Mouse (Mus musculus) embryonic facial prominence, embryonic 12.5 days (tissue): ENCODE data around the gene Golph3. TPM values are rescaled to one million over a fixed set of nuclear protein-coding genes. Genes with fewer than 3 reads are reported as not detected.
"Not testable (repeated sequence)": the region's sequence is repeated elsewhere in the genome, so short reads cannot be mapped to it uniquely, and the experiment has no call there.

Experiments used
- ATAC-seq: fragments of 200-750 bp; cut with Nextera tagmentation; 2 replicates; pipeline ENCODE4 v1.8.0; 2017; ENCODE audit not compliant: insufficient number of reproducible peaks, insufficient read depth, low FRiP score, low TSS enrichment
- H3K27ac ChIP-seq: fragments of 300-500 bp; sonication (generic); 2 replicates; pipeline ENCODE4 v1.5.1; 2016; ENCODE audit warnings: mild to moderate bottlenecking
- H3K27me3 ChIP-seq: fragments of 300-500 bp; sonication (generic); 2 replicates; pipeline ENCODE4 v1.6.1; 2016; ENCODE audit warnings: mild to moderate bottlenecking, moderate library complexity
- H3K36me3 ChIP-seq: fragments of 300-500 bp; sonication (generic); 2 replicates; pipeline ENCODE4 v1.6.1; 2016; ENCODE audit warnings: mild to moderate bottlenecking
- H3K4me1 ChIP-seq: fragments of 300-500 bp; sonication (generic); 2 replicates; pipeline ENCODE4 v1.6.1; 2016
- H3K4me2 ChIP-seq: fragments of 300-500 bp; sonication (generic); replicated peaks from 2 replicates; pipeline ENCODE4 v1.6.1; 2016; ENCODE audit warnings: mild to moderate bottlenecking, moderate library complexity
- H3K4me3 ChIP-seq: fragments of 300-500 bp; sonication (generic); 2 replicates; pipeline ENCODE4 v1.5.1; 2016; ENCODE audit warnings: mild to moderate bottlenecking
- H3K9ac ChIP-seq: fragments of 300-500 bp; sonication (generic); 2 replicates; pipeline ENCODE4 v1.6.1; 2016; ENCODE audit warnings: mild to moderate bottlenecking, moderate library complexity
- H3K9me3 ChIP-seq: fragments of 300-500 bp; sonication (generic); 2 replicates; pipeline ENCODE4 v1.6.1; 2016; ENCODE audit warnings: mild to moderate bottlenecking, moderate library complexity
- WGBS: fragments of 180-500 bp; shearing (Covaris S2); methylation state at CpG from one replicate; pipeline ENCODE4 v1.1.7; 2016; 5-methylcytosine and 5-hydroxymethylcytosine counted together
- polyA plus RNA-seq: library from polyadenylated mRNA; unstranded; fragments of >200 nt; fragmentation: Nextera tagmentation; extraction: Ambion mirVana; gene quantifications from 2 replicates; pipeline ENCODE4 v1.2.1, GENCODE M21; 2016

The Golph3 gene
- polyA plus RNA-seq, 1 experiment from 2014 or later, result 104 TPM

DNA sequence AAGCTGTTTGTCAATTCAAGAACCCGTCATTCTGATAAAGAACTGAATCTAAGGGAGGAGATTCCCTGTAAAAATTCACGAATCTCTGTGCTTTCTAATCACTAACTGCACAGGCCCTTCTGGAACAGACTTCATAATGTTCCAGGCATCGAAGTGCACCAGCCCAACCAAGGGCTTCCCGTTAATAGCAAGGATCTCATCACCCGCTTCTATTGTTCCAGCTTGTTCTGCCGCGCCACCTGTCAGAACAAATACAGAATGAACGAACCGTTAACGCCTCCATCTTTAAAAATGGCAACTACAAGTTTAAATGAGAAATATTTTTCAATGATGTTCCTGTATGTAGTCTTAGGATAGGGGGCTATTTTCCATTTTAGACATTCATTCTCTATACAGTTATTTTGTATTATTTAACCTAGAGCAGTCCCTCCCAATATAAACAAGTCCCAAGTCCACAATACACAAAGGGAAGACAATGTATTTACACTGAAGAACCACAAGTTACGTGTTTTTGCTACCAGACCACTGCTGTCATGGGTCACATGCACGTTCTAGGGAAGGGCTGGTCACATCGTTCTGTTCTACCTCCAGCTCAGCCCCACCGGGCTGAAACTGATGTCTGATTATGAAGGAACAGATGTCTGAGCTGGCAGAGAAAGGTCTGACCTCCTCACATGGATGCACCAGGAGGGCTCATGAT, 40.9 kb downstream of the Golph3 start:
- H3K9ac ChIP-seq, result no peak overlapping the region
- H3K4me2 ChIP-seq, result no peak overlapping the region
- no peaks in the 10 kb centered on the region for H3K27me3 ChIP-seq
- 92% methylated on average over 14 of the region's 14 CpGs for WGBS
- H3K4me1 ChIP-seq, result no peaks in the 10 kb centered on the region
- H3K36me3 ChIP-seq, result no peaks in the 10 kb centered on the region; the same call in 1 of the 2 replicates
- ATAC-seq, result no peak
- no peak overlapping the region for H3K4me3 ChIP-seq
- no peaks in the 10 kb centered on the region for H3K9me3 ChIP-seq
- no peak overlapping the region for H3K27ac ChIP-seq

DNA sequence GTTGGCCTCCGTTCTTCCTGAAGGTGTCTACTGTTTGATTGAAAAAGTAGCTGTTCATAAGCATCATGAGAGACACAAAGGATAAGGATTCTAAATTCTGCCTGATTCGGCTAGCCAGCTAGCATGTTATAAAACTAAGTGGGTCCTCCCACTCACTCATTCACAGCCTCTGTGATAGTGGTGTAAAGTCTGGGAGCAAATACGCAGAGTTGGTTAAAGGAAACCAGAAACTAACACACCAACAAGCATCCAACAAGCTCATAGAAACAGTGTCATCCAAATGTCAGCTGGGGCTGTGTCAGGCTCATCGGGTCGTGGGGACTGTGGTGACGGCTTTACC, 41.4 kb downstream of the Golph3 start:
- Histone ChIP-seq H3K4me3 (no peak overlapping the region), H3K9ac (no peak overlapping the region), H3K27me3 (no peaks in the 10 kb centered on the region), H3K4me1 (no peaks in the 10 kb centered on the region), H3K36me3 (no peaks in the 10 kb centered on the region), H3K9me3 (no peaks in the 10 kb centered on the region), H3K4me2 (no peak overlapping the region), H3K27ac (no peak overlapping the region)
- ATAC-seq, result no peak
- WGBS, result 88% methylated on average over 6 of the region's 6 CpGs

DNA sequence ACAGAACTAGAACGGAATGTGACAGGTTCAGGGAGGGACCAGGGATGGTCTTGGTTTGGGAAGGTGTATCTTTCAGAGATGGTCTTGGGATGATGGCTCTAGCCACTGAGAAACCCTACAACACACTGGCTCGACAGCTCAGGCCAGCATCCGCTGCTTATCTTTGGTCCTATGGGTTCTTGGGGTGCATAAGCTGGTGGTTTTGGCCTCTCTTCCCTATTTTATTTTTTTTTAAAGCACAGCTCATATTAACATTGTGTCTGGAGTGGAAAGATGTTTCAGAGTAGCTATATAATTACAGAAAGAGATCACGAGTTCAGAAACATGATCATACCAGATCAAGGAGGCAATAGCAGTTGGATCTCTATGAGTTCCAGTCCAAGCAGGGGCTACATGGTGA, 42.8 kb downstream of the Golph3 start:
- Histone ChIP-seq H3K4me1 (no peaks in the 10 kb centered on the region), H3K4me3 (no peak overlapping the region), H3K9me3 (no peaks in the 10 kb centered on the region), H3K9ac (no peak overlapping the region), H3K27me3 (no peaks in the 10 kb centered on the region), H3K36me3 (no peaks in the 10 kb centered on the region), H3K4me2 (no peak overlapping the region), H3K27ac (no peak overlapping the region)
- WGBS, result 88% methylated on average over 4 of the region's 4 CpGs
- ATAC-seq, result no peak

DNA sequence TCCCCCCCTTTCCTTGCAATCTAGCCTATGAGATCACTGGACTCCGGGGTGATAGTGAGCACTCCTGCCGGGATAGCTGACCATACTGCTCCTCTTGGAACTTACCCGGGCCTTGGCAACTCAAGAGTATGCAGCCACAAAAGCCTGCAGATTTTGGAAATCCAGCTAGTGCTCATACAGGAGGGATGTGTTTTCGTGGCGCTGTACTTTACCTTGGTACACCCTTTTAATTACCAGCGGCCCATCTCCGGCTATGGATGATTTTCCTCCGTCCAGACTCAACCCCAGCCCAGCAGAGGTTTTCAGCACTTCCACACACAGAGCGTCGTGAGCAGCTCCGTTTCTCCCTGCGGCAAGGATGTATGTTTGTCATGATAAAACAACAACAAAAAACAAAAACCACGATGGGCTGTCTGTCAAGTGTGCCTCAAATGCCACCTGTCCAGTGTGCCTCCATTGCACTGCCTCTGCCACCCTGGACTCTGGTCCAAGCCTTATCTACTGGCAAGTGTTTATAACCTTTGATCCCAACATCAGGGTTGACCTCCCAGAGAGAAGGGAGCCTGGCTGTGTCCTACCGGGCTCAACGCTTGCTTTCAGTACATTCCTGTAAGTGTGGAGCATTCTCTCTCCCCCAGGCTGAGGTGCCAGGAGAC, 44.3 kb downstream of the Golph3 start:
- Histone ChIP-seq H3K4me3 (no peak overlapping the region), H3K9ac (no peak overlapping the region), H3K4me2 (no peak overlapping the region), H3K27me3 (no peaks in the 10 kb centered on the region), H3K27ac (no peak overlapping the region), H3K9me3 (no peaks in the 10 kb centered on the region), H3K4me1 (no peaks in the 10 kb centered on the region), H3K36me3 (no peaks in the 10 kb centered on the region)
- WGBS, result 76% methylated on average over 15 of the region's 15 CpGs
- no peak for ATAC-seq

DNA sequence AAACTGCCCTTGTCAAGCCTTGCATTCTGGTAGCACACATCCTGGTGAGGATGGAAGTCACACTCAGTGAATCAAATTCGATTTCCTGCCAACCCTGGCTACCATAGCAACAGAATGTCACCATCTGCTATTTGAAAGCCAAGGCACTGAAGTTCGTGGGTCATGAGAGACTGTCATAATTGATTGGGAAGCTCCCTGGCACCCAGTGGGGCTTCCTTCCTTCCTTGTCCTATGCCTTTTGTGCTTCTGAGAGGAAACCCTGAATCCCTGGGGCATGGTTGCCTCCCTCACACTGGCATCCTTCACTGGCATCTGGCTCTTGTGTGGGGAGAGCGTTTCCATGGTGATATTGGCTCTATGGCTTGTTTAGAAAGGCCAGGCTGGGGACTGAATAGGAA, 44.8 kb downstream of the Golph3 start:
- no peak overlapping the region for H3K4me2 ChIP-seq
- no peak overlapping the region for H3K9ac ChIP-seq
- H3K4me1 ChIP-seq, result no peaks in the 10 kb centered on the region
- H3K36me3 ChIP-seq, result no peaks in the 10 kb centered on the region
- ATAC-seq, result no peak
- no peaks in the 10 kb centered on the region for H3K9me3 ChIP-seq
- H3K27me3 ChIP-seq, result no peaks in the 10 kb centered on the region
- H3K4me3 ChIP-seq, result no peak overlapping the region
- WGBS, result 37% methylated on average over 3 of the region's 3 CpGs
- no peak overlapping the region for H3K27ac ChIP-seq

DNA sequence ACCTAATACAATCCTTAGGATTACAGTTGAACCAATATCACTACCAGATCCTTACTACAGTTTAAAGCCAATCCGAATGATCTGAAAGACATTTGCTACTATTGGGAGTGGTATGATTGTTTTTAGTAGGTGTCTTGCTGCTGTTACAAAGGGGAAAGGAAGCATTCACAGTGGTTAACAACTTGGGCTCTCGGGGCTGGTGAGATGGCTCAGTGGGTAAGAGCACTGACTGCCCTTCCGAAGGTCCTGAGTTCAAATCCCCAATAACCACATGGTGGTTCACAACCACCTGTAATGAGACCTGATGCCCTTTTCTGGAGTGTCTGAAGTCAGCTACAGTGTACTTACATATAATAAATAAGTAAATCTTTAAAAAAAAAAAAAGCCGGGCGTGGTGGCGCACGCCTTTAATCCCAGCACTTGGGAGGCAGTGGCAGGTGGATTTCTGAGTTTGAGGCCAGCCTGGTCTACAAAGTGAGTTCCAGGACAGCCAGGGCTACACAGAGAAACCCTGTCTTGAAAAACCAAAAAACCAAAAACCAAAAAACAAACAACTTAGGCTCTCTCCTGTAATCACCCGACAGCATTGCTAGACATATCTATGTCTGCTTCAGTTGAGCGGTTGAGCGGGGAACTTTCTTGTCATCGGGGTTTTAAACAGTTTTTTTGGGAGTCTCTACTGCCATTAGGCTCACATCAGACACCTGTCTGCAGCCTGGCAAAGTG, 45.5 kb downstream of the Golph3 start:
- not testable (repeated sequence) for ATAC-seq, H3K27me3 ChIP-seq, H3K27ac ChIP-seq, H3K36me3 ChIP-seq, H3K4me3 ChIP-seq, H3K4me1 ChIP-seq, H3K9me3 ChIP-seq, H3K9ac ChIP-seq, H3K4me2 ChIP-seq
- WGBS, result 93% methylated on average over 11 of the region's 11 CpGs

DNA sequence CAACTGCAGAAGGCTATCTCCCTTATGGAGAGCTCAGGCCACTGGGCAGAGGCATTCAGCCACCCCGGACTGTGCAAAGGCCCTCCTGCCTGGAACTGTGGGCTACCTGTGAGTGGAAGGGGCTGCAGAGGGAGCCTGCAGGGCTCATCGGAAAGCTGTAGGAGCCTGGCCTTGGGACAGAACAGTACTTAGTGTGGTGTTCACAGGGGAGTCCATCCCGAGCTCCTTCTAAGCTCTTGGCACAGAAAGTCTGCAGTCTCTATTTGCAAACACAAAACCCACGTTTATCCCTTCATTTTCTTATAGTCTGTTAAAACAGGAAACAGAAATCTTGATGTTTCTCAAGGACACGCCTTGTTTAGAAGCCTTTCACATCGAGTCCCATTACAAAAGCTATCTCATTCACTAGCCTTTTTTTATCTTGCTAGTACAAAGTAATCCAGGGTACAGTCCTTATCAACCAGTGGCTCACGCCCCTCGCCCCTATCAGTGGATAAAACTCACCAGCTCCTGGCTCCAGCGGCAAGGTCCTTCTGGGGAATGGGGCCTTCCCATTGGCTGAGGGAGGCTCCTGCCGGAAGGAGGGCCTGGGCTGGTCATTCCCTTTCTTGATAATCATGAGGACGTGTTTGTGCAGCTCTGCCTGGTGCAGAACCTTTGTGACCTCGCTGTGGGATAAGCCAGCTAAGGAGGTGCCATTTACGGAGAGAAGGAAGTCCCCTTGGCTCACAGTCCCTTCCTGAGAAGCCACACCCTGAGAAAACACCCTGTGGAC, 46.2 kb downstream of the Golph3 start:
- Histone ChIP-seq H3K27ac (no peak overlapping the region), H3K4me1 (no peaks in the 10 kb centered on the region), H3K36me3 (0 out of 2 replicates have a peak, but pooled peaks cover 4% of the 10 kb centered on the region), H3K4me2 (no peak overlapping the region), H3K4me3 (no peak overlapping the region), H3K9me3 (no peaks in the 10 kb centered on the region), H3K27me3 (no peaks in the 10 kb centered on the region), H3K9ac (no peak overlapping the region)
- WGBS, result 57% methylated on average over 13 of the region's 13 CpGs
- no peak for ATAC-seq

DNA sequence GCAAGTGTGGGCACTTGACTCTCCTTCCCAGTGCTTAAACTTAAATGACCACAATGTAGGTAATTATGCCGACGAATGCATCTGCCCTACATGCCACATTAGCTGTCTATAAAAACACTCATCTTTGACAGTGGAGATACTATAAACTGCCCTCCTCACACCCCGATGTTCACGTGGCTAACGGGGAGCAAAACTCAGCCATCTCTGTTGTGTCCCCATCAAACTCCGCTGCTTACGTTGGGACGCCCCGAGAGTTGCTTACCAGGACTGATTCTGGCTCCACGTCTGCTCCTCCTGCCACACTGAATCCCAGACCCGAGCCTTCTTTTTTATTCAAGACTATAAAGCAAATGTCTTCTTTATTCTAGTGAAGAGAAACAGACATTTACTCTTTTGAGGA, 47.1 kb downstream of the Golph3 start:
- Histone ChIP-seq H3K4me1 (no peaks in the 10 kb centered on the region), H3K36me3 (0 out of 2 replicates have a peak, but pooled peaks cover 4% of the 10 kb centered on the region), H3K4me3 (no peak overlapping the region), H3K9me3 (no peaks in the 10 kb centered on the region), H3K27me3 (no peaks in the 10 kb centered on the region), H3K27ac (no peak overlapping the region), H3K4me2 (no peak overlapping the region), H3K9ac (no peak overlapping the region)
- no peak for ATAC-seq
- WGBS, result 87% methylated on average over 11 of the region's 11 CpGs

DNA sequence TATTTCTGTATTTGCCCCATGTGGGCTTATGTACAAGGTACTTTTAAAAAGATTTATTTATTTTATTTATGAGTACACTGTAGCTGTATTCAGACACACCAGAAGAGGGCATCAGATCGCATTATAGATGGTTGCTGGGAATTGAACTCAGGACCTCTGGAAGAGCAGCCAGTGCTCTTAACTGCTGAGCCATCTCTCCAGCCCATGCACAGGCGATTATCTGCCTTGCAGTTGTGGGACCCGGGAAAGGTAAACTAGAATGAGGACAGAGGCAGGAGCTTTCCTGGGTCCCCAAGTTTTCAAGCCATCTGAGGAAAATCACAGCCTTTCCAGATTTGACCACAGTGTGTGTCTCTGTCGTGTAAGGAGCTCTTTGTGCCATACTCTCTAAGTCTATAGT, 47.6 kb downstream of the Golph3 start:
- H3K4me1 ChIP-seq, result no peaks in the 10 kb centered on the region
- no peaks in the 10 kb centered on the region for H3K9me3 ChIP-seq
- WGBS, result 86% methylated on average over 4 of the region's 4 CpGs
- H3K4me2 ChIP-seq, result no peak overlapping the region
- 0 out of 2 replicates have a peak, but pooled peaks cover 4% of the 10 kb centered on the region for H3K36me3 ChIP-seq
- H3K27ac ChIP-seq, result no peak overlapping the region
- H3K9ac ChIP-seq, result no peak overlapping the region
- ATAC-seq, result no peak
- no peak overlapping the region for H3K4me3 ChIP-seq
- no peaks in the 10 kb centered on the region for H3K27me3 ChIP-seq

DNA sequence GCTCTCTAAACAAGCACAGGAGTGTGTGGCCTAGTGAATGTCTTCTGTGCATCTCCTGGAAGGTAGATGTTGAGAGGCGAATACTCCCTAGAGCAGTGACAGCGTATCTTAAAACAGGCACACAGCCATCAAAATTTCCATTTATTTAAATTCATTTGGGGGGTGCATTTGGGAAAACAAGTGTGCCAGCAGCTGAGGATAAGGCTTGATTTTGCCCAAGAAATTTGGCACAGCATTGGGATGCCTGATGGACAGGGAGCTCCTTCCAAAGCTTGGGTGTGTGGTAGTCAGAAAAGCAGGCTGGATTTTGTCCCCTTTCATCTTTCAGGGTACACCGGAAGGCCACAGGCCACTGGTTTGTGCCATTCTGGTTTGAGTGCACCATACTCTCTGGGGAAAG, 48.8 kb downstream of the Golph3 start:
- ATAC-seq, result no peak
- Histone ChIP-seq H3K9me3 (no peaks in the 10 kb centered on the region), H3K4me3 (no peak overlapping the region), H3K4me1 (no peaks in the 10 kb centered on the region), H3K4me2 (no peak overlapping the region), H3K27ac (no peak overlapping the region), H3K9ac (no peak overlapping the region), H3K36me3 (0 out of 2 replicates have a peak, but pooled peaks cover 4% of the 10 kb centered on the region), H3K27me3 (0 out of 2 replicates have a peak, but pooled peaks cover 4% of the 10 kb centered on the region)
- WGBS, result 96% methylated on average over 3 of the region's 3 CpGs

DNA sequence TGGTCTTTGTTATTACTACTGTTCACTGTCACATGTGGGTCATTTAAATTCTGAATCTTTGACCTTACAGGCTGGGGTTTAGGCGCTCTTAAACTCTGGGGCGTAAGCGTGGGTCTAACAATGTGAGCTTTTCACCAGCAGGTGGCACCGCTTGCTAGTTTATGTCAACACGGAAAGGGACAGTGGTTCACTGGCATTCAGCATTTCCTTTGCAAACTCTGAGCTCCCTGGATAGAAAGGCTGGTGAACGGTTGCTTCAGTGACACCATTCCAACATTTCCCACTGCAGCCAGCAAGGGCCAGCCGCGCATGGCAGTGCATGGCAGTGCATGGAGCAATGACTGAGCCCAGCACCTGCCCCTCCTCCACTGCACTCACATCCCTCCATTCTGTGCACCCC, 49.9 kb downstream of the Golph3 start:
- Histone ChIP-seq H3K36me3 (0 out of 2 replicates have a peak, but pooled peaks cover 4% of the 10 kb centered on the region), H3K27me3 (0 out of 2 replicates have a peak, but pooled peaks cover 4% of the 10 kb centered on the region), H3K4me3 (no peak overlapping the region), H3K27ac (no peak overlapping the region), H3K9ac (no peak overlapping the region), H3K9me3 (no peaks in the 10 kb centered on the region), H3K4me1 (peaks cover 3% of the 10 kb centered on the region; the same call in 1 of the 2 replicates), H3K4me2 (no peak overlapping the region)
- ATAC-seq, result no peak
- WGBS, result 7% methylated on average over 8 of the region's 8 CpGs
